8 mouse cellular contexts compared by ENCODE assay signal in the genomic region with DNA sequence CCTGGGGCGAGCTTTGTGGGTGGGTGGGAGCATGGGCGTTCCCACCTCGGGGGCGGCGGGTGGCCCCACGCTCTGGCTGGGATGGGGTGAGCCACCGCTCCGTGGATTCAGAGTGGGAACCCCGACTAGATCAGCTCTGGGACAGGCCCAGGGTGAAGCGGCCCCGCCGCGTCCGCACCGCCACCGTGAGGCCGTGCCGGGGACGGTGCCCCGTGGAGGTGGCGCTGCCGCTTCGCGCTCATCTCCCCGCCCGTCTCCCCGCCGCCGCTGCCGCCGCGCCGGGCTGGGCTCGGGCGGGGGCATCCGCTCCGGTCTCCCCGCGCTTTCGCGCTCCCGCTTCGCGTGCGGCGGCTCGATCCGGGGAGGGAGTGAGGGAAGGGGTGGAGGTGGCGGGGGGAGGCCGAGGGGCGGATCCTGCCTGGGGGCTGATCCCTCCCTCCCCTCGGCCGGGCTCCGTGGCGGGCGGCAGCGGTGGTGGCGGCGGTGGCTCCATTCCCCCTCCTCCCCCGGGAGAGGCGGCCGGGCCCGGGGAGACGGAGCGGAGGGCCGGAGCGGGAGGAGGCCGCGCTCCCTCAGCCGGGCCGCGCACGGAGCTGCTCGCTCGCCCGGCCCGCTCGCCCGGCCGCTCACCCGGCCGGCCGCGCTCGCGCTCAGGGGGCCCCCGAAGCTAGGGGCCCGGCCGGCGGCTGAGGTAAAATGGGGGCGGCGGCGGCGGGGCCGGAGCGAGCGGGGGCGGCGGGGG. TPM values are rescaled to one million over a fixed set of nuclear protein-coding genes. Genes with fewer than 3 reads are reported as not detected.
DNase-seq lines count a peak whose midpoint lies in the region; ATAC-seq and TF ChIP-seq lines count a peak whose summit lies in the region.

A gene (plus strand): TSS at position 420 of the 742 bp plus-strand sequence.

- no peaks in the 10 kb centered on the region for H3K9me3 ChIP-seq in forebrain, embryonic 11.5 days (ENCODE audit: control insufficient read depth, low read length)
- no peaks in the 10 kb centered on the region for H3K9me3 ChIP-seq in heart, embryonic 15.5 days (replicated peaks)
- H3K9me3 ChIP-seq in liver, embryonic 14.5 days (ENCODE audit: control insufficient read depth, low read length): no peaks in the 10 kb centered on the region
- no peaks in the 10 kb centered on the region for H3K9me3 ChIP-seq in stomach, embryonic 15.5 days

- H3K36me3 ChIP-seq in forebrain, embryonic 11.5 days (ENCODE audit: control insufficient read depth, insufficient read depth, low read length): no peaks in the 10 kb centered on the region
- H3K36me3 ChIP-seq in heart, embryonic 15.5 days: peaks cover 1% of the 10 kb centered on the region; the same call in 1 of the 2 replicates
- peaks cover 19% of the 10 kb centered on the region for H3K36me3 ChIP-seq in liver, embryonic 14.5 days (replicated peaks; ENCODE audit: control insufficient read depth, insufficient read depth, low read depth)
- peaks cover 2% of the 10 kb centered on the region; the same call in 1 of the 2 replicates for H3K36me3 ChIP-seq in stomach, embryonic 15.5 days

- peak within 1 kb of the TSS; percentile 100 for H3K9ac ChIP-seq in forebrain, embryonic 11.5 days (ENCODE audit: low read length)
- H3K9ac ChIP-seq in heart, embryonic 15.5 days: peak within 1 kb of the TSS; percentile 100
- H3K9ac ChIP-seq in liver, embryonic 14.5 days (replicated peaks): peak within 1 kb of the TSS; percentile 100
- H3K9ac ChIP-seq in stomach, embryonic 15.5 days: peak within 1 kb of the TSS; percentile 99

- peak; percentile 74 for ATAC-seq in forebrain, embryonic 11.5 days (replicated peaks; ENCODE audit: low FRiP score)
- ATAC-seq in heart, embryonic 15.5 days (replicated peaks; ENCODE audit: insufficient number of reproducible peaks, insufficient read depth, low FRiP score, low read depth): peak; percentile 78
- ATAC-seq in liver, embryonic 14.5 days (ENCODE audit: insufficient read depth): peak; percentile 70
- ATAC-seq in stomach, embryonic 15.5 days (ENCODE audit: insufficient read depth, low FRiP score, low read depth): peak; percentile 57

- TF ChIP-seq EP300 in liver, embryonic 14.5 days (IDR thresholded peaks at IDR 0.05; ENCODE audit: low read depth): no peak

- H3K27ac ChIP-seq in brown adipose tissue, adult 24 weeks (replicated peaks; ENCODE audit: low read depth, low read length): peak within 1 kb of the TSS; percentile 44
- H3K27ac ChIP-seq in forebrain, embryonic 11.5 days (ENCODE audit: low read depth, low read length): peak within 1 kb of the TSS; percentile 97
- peak within 1 kb of the TSS; percentile 99 for H3K27ac ChIP-seq in heart, embryonic 15.5 days
- peak within 1 kb of the TSS; percentile 83 for H3K27ac ChIP-seq in liver, embryonic 14.5 days
- H3K27ac ChIP-seq in stomach, embryonic 15.5 days: peak within 1 kb of the TSS; percentile 97

- peak within 1 kb of the TSS; percentile 99 for H3K4me2 ChIP-seq in forebrain, embryonic 11.5 days (ENCODE audit: low read depth, low read length, severe bottlenecking)
- H3K4me2 ChIP-seq in heart, embryonic 15.5 days: peak within 1 kb of the TSS; percentile 97
- H3K4me2 ChIP-seq in liver, embryonic 14.5 days (ENCODE audit: low read depth): peak within 1 kb of the TSS; percentile 98
- peak within 1 kb of the TSS; percentile 97 for H3K4me2 ChIP-seq in stomach, embryonic 15.5 days

- under 1% methylated on average over 49 of the region's 99 CpGs for WGBS in forebrain, embryonic 11.5 days
- under 1% methylated on average over 76 of the region's 99 CpGs for WGBS in heart, embryonic 15.5 days
- under 1% methylated on average over 81 of the region's 99 CpGs for WGBS in liver, embryonic 14.5 days (ENCODE audit: insufficient replicate concordance)
- WGBS in stomach, embryonic 15.5 days: 0% methylated on average over 66 of the region's 99 CpGs

- peak; percentile 60 for TF ChIP-seq CTCF in liver, embryonic 14.5 days (IDR thresholded peaks at IDR 0.05; ENCODE audit: low read depth)

- H3K4me3 ChIP-seq in brown adipose tissue, adult 24 weeks (ENCODE audit: insufficient read depth, low read depth, low read length): peak within 1 kb of the TSS; percentile 77
- peak within 1 kb of the TSS; percentile 97 for H3K4me3 ChIP-seq in forebrain, embryonic 11.5 days (ENCODE audit: low read depth, low read length)
- H3K4me3 ChIP-seq in heart, embryonic 15.5 days: peak within 1 kb of the TSS; percentile 93
- H3K4me3 ChIP-seq in liver, embryonic 14.5 days (ENCODE audit: insufficient read depth in 1 of 2, low read depth in 2 of 2, low read length in 2 of 2): peak within 1 kb of the TSS; percentile 90 to 96
- peak within 1 kb of the TSS; percentile 82 for H3K4me3 ChIP-seq in stomach, embryonic 15.5 days (replicated peaks)

- peaks cover 6% of the 10 kb centered on the region for H3K4me1 ChIP-seq in brown adipose tissue, adult 24 weeks (ENCODE audit: control insufficient read depth, insufficient read depth, insufficient read length, low read length)
- peaks cover 12% of the 10 kb centered on the region for H3K4me1 ChIP-seq in forebrain, embryonic 11.5 days (replicated peaks; ENCODE audit: control insufficient read depth, insufficient read depth, low read length)
- peaks cover 36% of the 10 kb centered on the region for H3K4me1 ChIP-seq in heart, embryonic 15.5 days (replicated peaks)
- peaks cover 35 to 45% of the 10 kb centered on the region in 2 experiments for H3K4me1 ChIP-seq in liver, embryonic 14.5 days (replicated peaks; ENCODE audit: control insufficient read depth in 2 of 2, insufficient read depth in 2 of 2, low read length in 1 of 2)
- peaks cover 21% of the 10 kb centered on the region for H3K4me1 ChIP-seq in stomach, embryonic 15.5 days

- DNase-seq in CD4-positive helper T cell, adult 2 months (ENCODE audit: low read depth, low spot score): peak; percentile 83
- DNase-seq in forebrain, embryonic 11.5 days (ENCODE audit: low spot score): peak; percentile 92
- DNase-seq in kidney, postnatal 25 days: peak; percentile 81 to 93
- DNase-seq in liver, embryonic 14.5 days (ENCODE audit: low read depth in 3 of 3, low spot score in 3 of 3): peak; percentile 59 to 60 (median 60)
- peak; percentile 85 for DNase-seq in neural tube, embryonic 10.5 days (ENCODE audit: extremely low spot score, low spot score)

- no peaks in the 10 kb centered on the region for H3K27me3 ChIP-seq in forebrain, embryonic 11.5 days (ENCODE audit: control insufficient read depth, insufficient read depth, low read length)
- no peaks in the 10 kb centered on the region for H3K27me3 ChIP-seq in heart, embryonic 15.5 days
- H3K27me3 ChIP-seq in liver, embryonic 14.5 days (ENCODE audit: control insufficient read depth, insufficient read depth, low read length): no peaks in the 10 kb centered on the region
- H3K27me3 ChIP-seq in stomach, embryonic 15.5 days (replicated peaks): no peaks in the 10 kb centered on the region

RNA-seq across cellular contexts. Expression of the gene that starts here (rescaled TPM):
- 21.0 and 28.9 TPM in 2 replicates for polyA plus RNA-seq in brown adipose tissue, adult 24 weeks (2012; ENCODE audit: insufficient read depth, insufficient read length, missing spikeins)
- 13.1 and 17.3 TPM in 2 replicates for polyA plus RNA-seq in forebrain, embryonic 11.5 days (2014; fragmentation: Nextera tagmentation; extraction: Ambion mirVana)
- polyA plus RNA-seq in heart, embryonic 15.5 days (2015; fragmentation: Nextera tagmentation; extraction: Ambion mirVana): 5.2 and 11.1 TPM in 2 replicates
- 95.9 and 98.3 TPM in 2 replicates for polyA plus RNA-seq in liver, embryonic 14.5 days (2012; rRNA removed)
- polyA plus RNA-seq in liver, embryonic 14.5 days (2014; fragmentation: Nextera tagmentation; extraction: Ambion mirVana): 48.6 and 66.8 TPM in 2 replicates
- polyA plus RNA-seq in stomach, embryonic 15.5 days (2015; fragmentation: Nextera tagmentation; extraction: Ambion mirVana): 14.5 and 15.1 TPM in 2 replicates

Comparison
In these comparisons a context has a peak if more than half of its experiments do, and no peak if none do; other contexts are left out.
1. Peak in every context shown above with its lines: DNase-seq, ATAC-seq, H3K4me3 ChIP-seq and H3K27ac ChIP-seq.
2. H3K27ac ChIP-seq: peak in every context shown above with its lines; median percentile 99 in heart, embryonic 15.5 days; 97 in forebrain, embryonic 11.5 days; 97 in stomach, embryonic 15.5 days; 83 in liver, embryonic 14.5 days; 44 in brown adipose tissue, adult 24 weeks.